Mouse (Mus musculus): ENCODE measurements around the gene Grid1.

- TF ChIP-seq EP300 (IDR thresholded peaks at IDR 0.05; ENCODE audit: insufficient read depth, low read depth, low read length) (no peak), POLR2A (IDR thresholded peaks at IDR 0.05; ENCODE audit: insufficient read depth, low read length) (no peak)
Measured at GRCm38 (mm10) chr14:34908804-34909203, 88.9 kb downstream of the Grid1 start.
